Mouse (Mus musculus): ENCODE data around the gene Sstr4. TPM values are rescaled to one million over a fixed set of nuclear protein-coding genes. Genes with fewer than 3 reads are reported as not detected.

The Sstr4 gene
- polyA plus RNA-seq, 1 experiment from 2014 or later = 0.48 TPM

DNA sequence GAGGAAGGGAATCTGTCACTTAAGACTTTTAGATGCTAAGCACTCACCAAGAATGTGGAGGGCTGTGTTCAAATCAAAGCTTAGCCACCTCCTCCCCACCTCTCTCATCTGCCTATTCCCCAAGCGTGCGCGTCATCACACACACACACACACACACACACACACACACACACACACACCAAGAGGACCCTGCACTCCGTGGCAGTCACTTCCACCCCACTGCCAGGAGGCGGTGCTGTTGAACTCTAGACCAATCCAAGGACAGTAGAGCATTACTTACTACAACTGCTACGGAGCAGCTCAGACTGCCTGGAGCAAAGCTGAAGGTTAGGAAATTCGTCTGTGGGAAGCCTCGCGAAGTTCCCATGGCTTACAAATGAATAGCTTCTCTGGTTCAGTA is 14.0 kb downstream of the Sstr4 start:
- Histone ChIP-seq H3K36me3 (no peaks in the 10 kb centered on the region), H3K27ac (peak overlapping the region; percentile 46; the same call in 1 of the 2 replicates), H3K9me3 (replicated peaks) (no peaks in the 10 kb centered on the region), H3K4me3 (no peak overlapping the region), H3K9ac (no peak overlapping the region), H3K4me2 (peak overlapping the region; percentile 77), H3K27me3 (peaks cover 24% of the 10 kb centered on the region), H3K4me1 (replicated peaks) (peaks cover 30% of the 10 kb centered on the region)
- WGBS = 21% methylated on average over 9 of the region's 9 CpGs
- peak; percentile 56 for ATAC-seq (replicated peaks; ENCODE audit: insufficient number of reproducible peaks, insufficient read depth, low FRiP score, low read depth)

DNA sequence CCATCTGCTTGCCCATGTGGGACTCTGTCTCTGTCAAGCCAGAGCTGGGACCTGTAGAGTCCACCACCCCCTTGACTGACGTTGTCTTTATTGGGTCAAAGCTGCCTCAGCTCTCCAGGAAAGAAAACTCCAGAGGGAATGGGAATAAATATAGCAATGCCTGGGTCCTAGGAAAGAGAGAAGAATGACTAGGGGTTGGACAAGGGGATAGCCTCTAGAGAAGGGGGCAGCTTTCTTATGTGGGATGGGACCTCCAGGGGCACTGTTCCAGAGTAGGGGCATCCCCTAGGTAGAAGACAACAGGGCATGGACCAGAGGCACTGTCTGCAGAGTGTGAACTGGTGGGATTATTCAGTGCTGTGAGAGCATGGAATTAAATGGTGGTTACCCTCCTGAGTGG is 14.7 kb downstream of the Sstr4 start:
- H3K27ac ChIP-seq = no peak overlapping the region
- no peak for ATAC-seq (replicated peaks; ENCODE audit: insufficient number of reproducible peaks, insufficient read depth, low FRiP score, low read depth)
- H3K36me3 ChIP-seq = no peaks in the 10 kb centered on the region
- H3K4me1 ChIP-seq (replicated peaks) = peaks cover 30% of the 10 kb centered on the region
- H3K4me2 ChIP-seq = no peak overlapping the region
- 78% methylated on average over 1 of the region's 1 CpGs for WGBS
- no peaks in the 10 kb centered on the region for H3K9me3 ChIP-seq (replicated peaks)
- H3K27me3 ChIP-seq = peaks cover 24% of the 10 kb centered on the region
- H3K9ac ChIP-seq = no peak overlapping the region
- no peak overlapping the region for H3K4me3 ChIP-seq

DNA sequence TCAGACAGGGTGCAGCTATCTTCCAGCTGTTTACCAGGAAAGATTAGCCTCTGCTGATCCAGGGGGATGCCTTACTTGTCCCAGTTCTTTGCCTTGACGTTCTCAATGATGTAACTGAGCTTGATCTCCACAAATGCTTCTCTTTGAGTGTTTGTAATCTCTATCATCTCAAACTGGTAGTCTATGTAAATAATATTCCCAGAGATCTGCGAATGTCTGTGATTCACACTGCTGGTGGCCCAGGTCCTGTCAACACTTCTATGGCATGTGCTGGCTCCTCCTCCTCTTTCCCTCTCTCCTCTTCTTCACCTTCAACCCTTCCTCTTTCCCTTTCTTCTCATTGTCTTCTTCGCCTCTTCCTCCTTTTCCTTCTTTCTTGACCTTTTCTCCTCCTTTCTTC is 24.0 kb downstream of the Sstr4 start:
- Histone ChIP-seq H3K4me2 (no peak overlapping the region), H3K9me3 (replicated peaks) (no peaks in the 10 kb centered on the region), H3K36me3 (no peaks in the 10 kb centered on the region), H3K4me3 (no peak overlapping the region), H3K9ac (no peak overlapping the region), H3K27ac (no peak overlapping the region), H3K4me1 (replicated peaks) (no peaks in the 10 kb centered on the region), H3K27me3 (no peaks in the 10 kb centered on the region)
- 57% methylated on average over 3 of the region's 3 CpGs for WGBS
- ATAC-seq (replicated peaks; ENCODE audit: insufficient number of reproducible peaks, insufficient read depth, low FRiP score, low read depth) = no peak

DNA sequence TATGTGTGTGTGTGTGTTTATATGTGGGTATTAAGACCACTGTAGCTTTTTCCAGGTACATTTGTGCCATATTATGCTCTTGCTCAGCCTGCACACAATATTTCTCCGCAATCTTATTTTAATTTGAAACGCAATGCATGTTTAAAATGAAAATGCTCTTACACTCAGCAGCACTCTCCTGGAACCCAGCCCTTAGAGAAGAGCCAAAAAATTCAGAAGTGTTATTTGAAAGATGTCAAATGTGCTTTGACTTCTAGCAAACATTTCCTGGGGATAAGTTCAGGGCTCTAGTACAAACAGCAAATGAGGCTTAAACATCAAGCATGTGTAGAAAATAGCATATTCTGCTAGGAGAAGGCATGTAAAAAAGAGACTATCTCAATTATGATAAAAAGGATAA is 24.6 kb downstream of the Sstr4 start:
- Histone ChIP-seq H3K36me3 (no peaks in the 10 kb centered on the region), H3K4me2 (no peak overlapping the region), H3K27me3 (no peaks in the 10 kb centered on the region), H3K4me3 (no peak overlapping the region), H3K4me1 (replicated peaks) (no peaks in the 10 kb centered on the region), H3K27ac (no peak overlapping the region), H3K9ac (no peak overlapping the region), H3K9me3 (replicated peaks) (no peaks in the 10 kb centered on the region)
- 68% methylated on average over 2 of the region's 2 CpGs for WGBS
- ATAC-seq (replicated peaks; ENCODE audit: insufficient number of reproducible peaks, insufficient read depth, low FRiP score, low read depth) = no peak

DNA sequence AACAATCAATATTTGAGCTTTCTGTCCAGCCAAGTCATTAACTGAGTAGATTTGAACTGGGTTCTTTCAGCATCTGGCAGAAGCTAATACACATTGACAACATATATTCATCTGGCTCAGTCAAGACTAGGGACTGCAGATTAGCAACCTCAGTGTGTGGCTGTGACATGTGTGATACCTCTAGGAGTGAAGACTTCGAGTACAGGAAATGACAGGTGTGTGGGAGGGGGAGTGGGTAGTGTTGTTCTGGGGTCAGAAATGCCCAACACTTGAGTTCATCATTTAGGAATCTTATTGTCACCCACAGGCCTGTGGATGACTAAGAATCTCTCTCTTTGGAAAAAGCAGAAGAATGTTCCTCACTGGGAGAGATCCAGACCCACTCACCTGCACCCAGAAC is 26.0 kb downstream of the Sstr4 start:
- no peaks in the 10 kb centered on the region for H3K27me3 ChIP-seq
- H3K9me3 ChIP-seq (replicated peaks) = no peaks in the 10 kb centered on the region
- H3K4me3 ChIP-seq = no peak overlapping the region
- no peaks in the 10 kb centered on the region for H3K4me1 ChIP-seq (replicated peaks)
- H3K4me2 ChIP-seq = no peak overlapping the region
- no peaks in the 10 kb centered on the region for H3K36me3 ChIP-seq
- no peak overlapping the region for H3K27ac ChIP-seq
- 23% methylated on average over 1 of the region's 1 CpGs for WGBS
- no peak for ATAC-seq (replicated peaks; ENCODE audit: insufficient number of reproducible peaks, insufficient read depth, low FRiP score, low read depth)
- no peak overlapping the region for H3K9ac ChIP-seq

DNA sequence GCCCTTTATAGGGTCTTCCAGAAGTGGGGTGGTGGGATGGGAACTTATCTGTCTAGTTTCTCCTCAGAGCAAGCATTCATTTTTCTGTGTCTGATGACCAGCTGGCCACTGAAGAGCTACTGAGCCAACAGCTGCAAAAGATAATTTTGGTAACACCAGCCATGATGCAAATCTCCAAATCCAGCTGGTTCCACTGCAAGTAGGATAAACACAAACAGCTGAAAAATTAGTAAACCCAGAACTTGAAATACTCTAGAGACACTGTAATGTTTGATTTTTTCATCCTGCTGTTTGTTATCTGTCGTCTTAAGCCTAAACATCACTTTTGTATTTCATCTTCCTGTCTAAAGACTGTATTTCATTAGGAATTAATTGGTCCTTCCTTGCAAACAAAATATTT is 26.6 kb downstream of the Sstr4 start:
- no peak for ATAC-seq (replicated peaks; ENCODE audit: insufficient number of reproducible peaks, insufficient read depth, low FRiP score, low read depth)
- Histone ChIP-seq H3K9me3 (replicated peaks) (no peaks in the 10 kb centered on the region), H3K27me3 (no peaks in the 10 kb centered on the region), H3K9ac (no peak overlapping the region), H3K4me1 (replicated peaks) (no peaks in the 10 kb centered on the region), H3K4me2 (no peak overlapping the region), H3K27ac (no peak overlapping the region), H3K4me3 (no peak overlapping the region), H3K36me3 (no peaks in the 10 kb centered on the region)
- WGBS = 71% methylated on average over 1 of the region's 1 CpGs

DNA sequence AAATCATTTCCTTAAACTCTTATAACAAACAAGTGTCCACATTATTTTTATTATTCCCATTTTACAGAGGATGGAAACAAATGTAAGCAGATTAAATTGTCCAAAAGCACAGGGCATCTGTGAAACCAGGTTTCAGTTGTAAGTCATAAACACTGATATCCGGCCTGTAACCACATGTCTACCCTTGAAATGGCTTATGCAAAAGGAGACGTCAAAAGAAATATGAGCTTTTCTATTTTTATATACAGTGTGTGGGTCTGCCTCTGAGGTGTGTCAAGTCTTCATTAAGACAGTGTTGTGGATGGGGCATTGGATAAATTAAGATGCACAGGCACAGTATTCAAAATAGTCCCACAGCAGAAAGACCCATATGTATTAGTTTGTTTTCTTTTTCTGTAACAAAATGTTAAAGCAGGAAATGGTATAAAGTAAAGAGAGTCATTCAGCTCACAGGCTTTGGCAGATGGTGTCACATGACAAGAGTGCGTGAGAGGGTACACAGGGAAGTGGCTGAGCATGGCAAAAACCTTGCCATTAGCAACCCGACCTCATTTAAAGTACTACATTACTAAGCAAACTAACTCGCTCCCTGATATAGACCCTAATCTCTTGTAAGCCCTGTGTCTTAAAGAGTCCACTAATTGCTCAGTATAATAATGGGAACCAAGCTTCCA is 30.7 kb downstream of the Sstr4 start:
- Histone ChIP-seq H3K4me3 (no peak overlapping the region), H3K4me1 (replicated peaks) (no peaks in the 10 kb centered on the region), H3K4me2 (no peak overlapping the region), H3K27ac (no peak overlapping the region), H3K9ac (no peak overlapping the region), H3K27me3 (no peaks in the 10 kb centered on the region), H3K9me3 (replicated peaks) (no peaks in the 10 kb centered on the region), H3K36me3 (no peaks in the 10 kb centered on the region)
- no peak for ATAC-seq (replicated peaks; ENCODE audit: insufficient number of reproducible peaks, insufficient read depth, low FRiP score, low read depth)
- WGBS = 67% methylated on average over 5 of the region's 5 CpGs

DNA sequence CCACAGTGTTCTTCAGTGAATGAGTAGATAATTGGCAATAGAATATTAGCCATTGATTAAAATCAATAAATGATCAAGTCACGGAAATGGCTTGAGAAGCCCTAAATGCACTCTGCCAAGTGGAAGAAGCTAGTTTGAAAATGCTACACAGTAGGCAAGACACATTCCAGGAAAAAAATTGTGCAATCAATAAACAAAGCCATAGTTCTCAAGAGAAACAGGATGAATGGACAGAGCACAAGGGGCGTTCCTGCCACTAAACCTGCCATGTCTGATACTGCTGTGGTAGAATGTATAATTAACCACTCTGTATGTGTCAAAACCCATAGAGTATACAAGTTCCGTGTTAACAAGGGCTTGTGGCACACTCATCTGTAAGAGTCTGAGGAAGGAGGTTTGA is 32.4 kb downstream of the Sstr4 start:
- WGBS = 80% methylated on average over 3 of the region's 3 CpGs
- no peak overlapping the region for H3K27ac ChIP-seq
- no peak overlapping the region for H3K9ac ChIP-seq
- H3K27me3 ChIP-seq = no peaks in the 10 kb centered on the region
- no peak overlapping the region for H3K4me3 ChIP-seq
- ATAC-seq (replicated peaks; ENCODE audit: insufficient number of reproducible peaks, insufficient read depth, low FRiP score, low read depth) = no peak
- no peaks in the 10 kb centered on the region for H3K4me1 ChIP-seq (replicated peaks)
- H3K4me2 ChIP-seq = no peak overlapping the region
- H3K9me3 ChIP-seq (replicated peaks) = no peaks in the 10 kb centered on the region
- H3K36me3 ChIP-seq = no peaks in the 10 kb centered on the region

DNA sequence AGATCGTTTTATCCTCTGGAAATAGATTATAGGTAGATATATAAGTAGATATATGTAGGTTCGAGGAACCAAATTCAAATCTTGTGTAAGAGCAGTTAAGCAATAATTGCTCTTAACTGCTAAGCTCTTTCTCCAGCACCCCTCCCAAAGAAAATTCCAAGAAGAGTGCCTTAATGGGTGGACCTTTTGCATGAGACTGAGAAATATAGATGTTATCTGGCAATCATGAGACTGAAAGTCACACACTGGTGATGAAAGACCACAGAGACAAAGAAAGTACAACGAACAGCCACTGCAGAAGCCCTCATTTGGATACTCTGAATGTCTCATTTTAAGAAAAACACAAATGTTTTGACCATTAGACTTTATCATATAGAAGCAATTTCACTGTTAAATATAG is 33.4 kb downstream of the Sstr4 start:
- H3K4me1 ChIP-seq (replicated peaks) = no peaks in the 10 kb centered on the region
- H3K9me3 ChIP-seq (replicated peaks) = no peaks in the 10 kb centered on the region
- H3K9ac ChIP-seq = no peak overlapping the region
- H3K36me3 ChIP-seq = no peaks in the 10 kb centered on the region
- H3K4me2 ChIP-seq = no peak overlapping the region
- no peaks in the 10 kb centered on the region for H3K27me3 ChIP-seq
- H3K4me3 ChIP-seq = no peak overlapping the region
- no peak for ATAC-seq (replicated peaks; ENCODE audit: insufficient number of reproducible peaks, insufficient read depth, low FRiP score, low read depth)
- WGBS = 53% methylated on average over 3 of the region's 3 CpGs
- no peak overlapping the region for H3K27ac ChIP-seq

DNA sequence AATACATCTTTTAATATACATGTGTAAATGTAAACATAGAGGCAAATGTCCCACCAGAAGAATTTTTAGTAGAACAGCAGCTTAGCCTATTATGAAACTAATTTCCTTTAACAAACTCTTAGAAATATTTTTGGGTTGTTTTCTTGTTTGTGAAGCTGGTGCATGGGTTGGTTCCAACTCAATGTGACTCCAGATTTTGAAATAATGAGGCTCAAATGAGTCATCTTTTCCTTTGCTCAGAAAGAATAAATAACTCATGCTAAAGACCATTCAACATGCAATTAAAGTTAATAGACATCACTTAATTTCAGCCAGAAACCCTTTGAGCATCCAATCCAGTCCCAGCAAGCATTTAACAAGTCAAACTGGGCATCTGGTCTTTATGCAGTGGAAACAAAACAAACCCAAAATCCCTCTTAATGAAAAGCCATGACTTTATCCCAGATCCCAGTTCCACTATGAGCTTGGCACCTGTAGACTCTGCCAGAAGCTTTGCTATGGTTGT is 33.9 kb downstream of the Sstr4 start:
- Histone ChIP-seq H3K4me3 (no peak overlapping the region), H3K27me3 (no peaks in the 10 kb centered on the region), H3K4me1 (replicated peaks) (no peaks in the 10 kb centered on the region), H3K4me2 (no peak overlapping the region), H3K9me3 (replicated peaks) (no peaks in the 10 kb centered on the region), H3K9ac (no peak overlapping the region), H3K36me3 (no peaks in the 10 kb centered on the region), H3K27ac (no peak overlapping the region)
- no peak for ATAC-seq (replicated peaks; ENCODE audit: insufficient number of reproducible peaks, insufficient read depth, low FRiP score, low read depth)

DNA sequence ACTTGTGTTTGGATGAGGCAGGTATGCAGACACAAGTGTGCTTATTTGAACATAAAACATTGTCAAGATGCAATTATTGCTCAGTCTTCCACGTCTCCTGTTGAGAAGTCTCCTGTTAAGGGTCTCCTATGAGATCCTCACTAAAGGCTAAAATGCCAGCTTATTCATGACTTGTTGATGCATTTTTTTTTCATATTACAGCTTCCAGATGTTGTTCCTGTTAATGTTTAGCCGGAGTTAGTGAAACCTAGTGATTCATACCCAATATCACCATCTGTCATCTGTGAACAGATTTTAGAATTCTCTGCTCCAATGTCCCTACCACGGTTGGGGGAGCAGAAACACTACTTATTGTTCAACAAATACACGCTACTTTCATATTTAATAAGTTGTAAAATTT is 35.8 kb downstream of the Sstr4 start:
- H3K27me3 ChIP-seq = no peaks in the 10 kb centered on the region
- no peaks in the 10 kb centered on the region for H3K4me1 ChIP-seq (replicated peaks)
- H3K9me3 ChIP-seq (replicated peaks) = no peaks in the 10 kb centered on the region
- H3K36me3 ChIP-seq = no peaks in the 10 kb centered on the region
- H3K9ac ChIP-seq = no peak overlapping the region
- H3K4me2 ChIP-seq = no peak overlapping the region
- no peak overlapping the region for H3K4me3 ChIP-seq
- no peak overlapping the region for H3K27ac ChIP-seq
- 83% methylated on average over 4 of the region's 4 CpGs for WGBS
- ATAC-seq (replicated peaks; ENCODE audit: insufficient number of reproducible peaks, insufficient read depth, low FRiP score, low read depth) = no peak

DNA sequence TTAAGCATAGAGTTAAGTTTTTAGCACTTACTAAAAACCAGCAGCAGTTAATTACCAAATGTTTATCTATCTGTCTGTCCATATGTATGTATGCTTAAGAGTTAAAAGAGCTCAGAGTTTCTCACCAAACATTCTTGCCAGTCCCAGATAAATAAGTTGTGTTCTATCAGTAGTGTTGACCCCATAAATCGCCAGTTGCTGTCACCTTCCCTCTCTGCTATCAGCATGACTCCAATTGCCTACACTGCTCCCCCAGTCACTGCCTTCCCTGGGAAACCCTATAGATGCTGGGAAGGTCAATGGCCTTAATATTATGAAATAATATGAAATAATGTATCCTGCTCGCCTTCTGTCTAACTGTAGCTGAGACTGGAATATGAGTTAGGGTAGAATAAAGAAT is 37.2 kb downstream of the Sstr4 start:
- 49% methylated on average over 2 of the region's 2 CpGs for WGBS
- ATAC-seq (replicated peaks; ENCODE audit: insufficient number of reproducible peaks, insufficient read depth, low FRiP score, low read depth) = no peak
- H3K4me3 ChIP-seq = no peak overlapping the region
- no peak overlapping the region for H3K27ac ChIP-seq
- H3K4me2 ChIP-seq = no peak overlapping the region
- H3K9me3 ChIP-seq (replicated peaks) = no peaks in the 10 kb centered on the region
- H3K36me3 ChIP-seq = no peaks in the 10 kb centered on the region
- H3K4me1 ChIP-seq (replicated peaks) = no peaks in the 10 kb centered on the region
- H3K27me3 ChIP-seq = no peaks in the 10 kb centered on the region
- no peak overlapping the region for H3K9ac ChIP-seq

All from heart, embryonic 15.5 days (tissue).